Mouse (Mus musculus) gonadal fat pad, adult 2 months (tissue): ENCODE results near the gene Add3. TPM values are rescaled to one million over a fixed set of nuclear protein-coding genes. Genes with fewer than 3 reads are reported as not detected.

Experiments
- DNase-seq: peaks from one replicate; pipeline ENCODE4 v3.0.0-alpha.2; 2012; ENCODE audit warnings: low read depth
- polyA plus RNA-seq: library from polyadenylated mRNA; depleted of rRNA; stranded (reverse); fragments of >200 nt; gene quantifications from 2 replicates; pipeline ENCODE4 v1.2.3, GENCODE M21; 2012

Add3 gene
- polyA plus RNA-seq, 1 experiment = 31.6 TPM

DNA sequence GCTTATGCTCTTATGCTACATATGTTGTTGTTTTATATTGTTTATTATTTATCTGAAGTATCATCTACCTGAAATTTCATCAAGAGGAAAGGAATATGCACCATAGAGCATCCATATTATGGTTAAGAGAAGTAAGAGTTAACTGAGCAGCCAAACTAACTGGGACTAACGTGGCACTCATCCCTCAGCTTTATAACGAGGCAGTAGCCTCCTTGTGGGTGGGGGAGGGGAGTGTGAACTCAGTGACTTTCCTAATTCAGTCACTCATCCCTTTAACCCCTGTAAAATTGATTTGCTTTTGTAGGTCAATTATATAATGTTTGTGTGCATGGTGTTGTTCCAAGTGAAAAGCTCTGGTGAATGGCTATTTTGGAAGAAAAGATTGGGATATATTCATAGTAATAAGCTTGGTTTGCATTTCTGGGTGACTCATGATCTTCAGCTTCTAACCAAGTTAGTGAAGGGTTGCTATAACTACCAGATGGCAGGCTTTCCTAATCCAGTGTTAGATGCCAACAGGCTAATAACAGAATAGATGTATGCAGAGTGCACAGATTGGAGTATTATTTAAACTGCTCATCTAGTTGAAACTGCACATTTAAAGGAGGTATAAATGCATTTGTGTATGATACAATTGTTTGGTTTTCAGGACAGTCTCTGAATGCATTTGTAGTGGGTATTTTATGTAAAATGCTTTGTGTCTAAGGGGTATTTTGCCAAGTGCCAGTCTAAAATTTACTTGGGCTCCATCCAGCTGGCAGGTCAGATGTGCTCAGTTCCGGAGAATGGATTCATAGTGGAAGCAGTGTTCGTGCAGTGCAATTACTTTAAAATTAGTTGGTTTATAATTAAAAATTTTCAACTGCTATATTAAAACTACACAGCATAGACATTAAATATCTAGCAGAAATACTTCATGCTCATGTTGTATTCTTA, 25.3 kb downstream of the Add3 start:
- DNase-seq = no peak

GRCm38 (mm10) chr19:53166367-53166766, 26.1 kb downstream of the Add3 start:
- no peak for DNase-seq

GRCm38 (mm10) chr19:53168576-53168975, 28.3 kb downstream of the Add3 start:
- no peak for DNase-seq

DNA sequence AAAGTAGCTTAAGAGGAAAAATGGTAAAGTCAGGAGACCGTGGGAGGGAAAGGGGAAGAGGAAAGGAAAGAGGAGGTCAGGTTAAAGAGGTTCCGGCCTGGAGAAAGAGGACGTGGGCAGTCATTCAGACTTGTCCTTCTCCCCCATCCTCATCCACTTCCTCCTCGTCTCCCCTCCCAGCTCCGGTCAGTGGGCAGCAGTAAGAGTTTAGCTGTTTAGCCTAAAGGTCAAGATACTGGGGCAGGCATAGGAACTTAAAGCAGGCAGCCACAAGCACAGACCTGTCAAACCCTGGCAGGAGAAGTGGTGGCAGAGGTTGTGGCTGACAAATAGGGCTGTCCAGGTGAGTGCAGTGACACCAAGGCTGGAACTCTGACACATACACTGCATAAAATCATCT, 30.4 kb downstream of the Add3 start:
- DNase-seq = no peak

GRCm38 (mm10) chr19:53174034-53174433, 33.8 kb downstream of the Add3 start:
- DNase-seq = no peak

DNA sequence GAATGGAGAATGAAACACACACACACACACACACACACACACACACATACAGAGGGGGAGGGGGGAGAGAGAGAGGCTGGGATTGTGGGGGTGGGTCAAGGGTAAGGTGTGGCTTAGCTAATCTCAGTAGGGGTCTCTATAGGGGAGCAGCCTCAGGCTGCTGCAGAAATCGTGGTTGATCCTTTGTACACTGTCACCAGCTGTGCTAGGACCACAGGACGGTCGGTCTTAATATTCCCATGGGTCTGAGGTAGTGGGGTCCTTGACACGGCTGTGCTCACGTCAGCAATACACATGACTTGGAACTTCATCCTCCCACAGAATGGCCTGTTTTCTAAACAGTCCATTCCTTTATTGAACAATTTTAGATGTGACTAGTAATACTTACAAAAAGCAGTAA, 35.3 kb downstream of the Add3 start:
- no peak for DNase-seq

DNA sequence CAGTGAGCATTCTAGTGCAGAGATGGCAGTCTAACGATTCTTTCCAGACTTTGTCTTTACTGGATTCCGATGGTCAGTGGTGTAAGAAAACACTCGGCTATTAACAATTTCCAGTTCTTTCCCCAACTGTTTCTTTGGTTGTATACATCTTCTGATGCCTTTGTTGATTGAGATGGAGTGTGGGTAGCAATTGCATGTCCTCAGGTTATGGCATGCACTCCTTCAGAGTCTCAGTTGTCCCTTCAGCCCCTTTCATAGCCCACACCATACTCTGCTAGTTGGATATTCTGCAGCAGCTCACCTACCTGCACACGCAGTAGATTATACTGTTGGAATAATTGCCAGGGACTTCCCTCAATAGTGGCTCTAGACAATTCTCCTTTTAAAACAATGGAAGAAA, 36.3 kb downstream of the Add3 start:
- no peak for DNase-seq

GRCm38 (mm10) chr19:53178611-53179528, 38.6 kb downstream of the Add3 start:
- no peak for DNase-seq

- no peak for DNase-seq
Observed at GRCm38 (mm10) chr19:53180168-53180803, 40.0 kb downstream of the Add3 start.

DNA sequence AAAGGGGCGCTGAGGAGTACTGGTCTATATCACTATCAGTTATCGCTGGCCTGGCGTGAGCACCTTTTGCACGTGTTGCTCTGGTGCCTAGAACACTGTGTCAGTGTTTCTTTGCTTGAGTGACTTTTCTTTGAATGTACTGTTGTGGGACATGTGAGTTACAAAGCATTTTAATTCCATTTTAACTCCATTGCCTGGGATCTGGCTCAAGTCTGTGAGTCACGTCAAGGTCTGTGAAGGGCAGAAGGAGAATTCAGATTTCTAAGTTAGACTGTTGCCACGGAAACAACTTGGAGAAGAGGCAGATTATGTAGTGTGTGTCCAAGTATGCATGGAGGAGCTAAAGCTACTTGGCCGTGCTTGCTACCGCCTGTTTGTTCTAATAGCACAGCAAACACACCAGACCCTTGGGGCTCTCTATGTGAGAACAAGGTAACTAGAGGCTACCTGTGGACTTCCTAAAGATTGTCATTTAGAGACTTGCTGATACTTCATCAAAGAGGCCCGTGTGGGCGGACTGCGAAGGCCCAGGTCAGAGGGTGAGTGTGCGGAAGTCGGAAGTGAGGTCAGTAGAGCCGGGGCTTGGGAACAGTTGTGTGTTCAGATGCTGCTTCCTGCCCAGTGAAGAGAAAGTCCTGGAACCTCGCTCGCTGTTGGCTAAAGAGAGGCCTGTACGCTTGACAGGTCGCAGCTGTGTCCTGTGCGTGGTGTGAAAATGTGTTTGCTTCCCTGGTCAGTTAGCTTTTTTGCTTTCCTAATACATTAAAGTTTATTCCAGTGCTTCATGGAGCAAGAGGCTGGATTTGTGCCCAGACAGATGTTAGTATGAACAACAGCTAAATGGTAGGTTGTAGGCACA, 41.0 kb downstream of the Add3 start:
- DNase-seq = no peak

DNA sequence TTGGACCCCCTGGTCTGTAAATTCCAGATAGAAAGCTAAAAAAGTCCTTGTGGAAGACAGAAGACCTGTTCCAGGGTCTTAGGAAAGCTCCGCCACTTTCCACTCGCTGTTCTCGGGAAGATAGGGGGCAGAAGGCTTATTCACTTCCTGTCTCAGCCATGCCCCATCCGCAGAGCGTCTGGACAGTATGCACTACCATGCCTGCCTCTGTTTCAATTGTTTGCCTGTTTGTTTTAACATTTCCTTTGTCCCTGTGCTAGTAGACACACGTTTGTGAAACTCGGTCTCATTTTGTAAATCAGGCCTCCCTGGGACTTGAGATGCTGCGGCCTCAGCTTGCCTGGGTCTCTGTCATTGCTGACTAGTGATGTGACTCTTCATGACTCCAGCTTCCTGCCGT, 43.4 kb downstream of the Add3 start:
- no peak for DNase-seq

GRCm38 (mm10) chr19:53184216-53184615, 44.0 kb downstream of the Add3 start:
- DNase-seq = no peak

- DNase-seq = no peak
Observed at GRCm38 (mm10) chr19:53184911-53185310, 44.7 kb downstream of the Add3 start.

GRCm38 (mm10) chr19:53185486-53186134, 45.4 kb downstream of the Add3 start:
- no peak for DNase-seq

GRCm38 (mm10) chr19:53186456-53186855, 46.2 kb downstream of the Add3 start:
- no peak for DNase-seq

DNA sequence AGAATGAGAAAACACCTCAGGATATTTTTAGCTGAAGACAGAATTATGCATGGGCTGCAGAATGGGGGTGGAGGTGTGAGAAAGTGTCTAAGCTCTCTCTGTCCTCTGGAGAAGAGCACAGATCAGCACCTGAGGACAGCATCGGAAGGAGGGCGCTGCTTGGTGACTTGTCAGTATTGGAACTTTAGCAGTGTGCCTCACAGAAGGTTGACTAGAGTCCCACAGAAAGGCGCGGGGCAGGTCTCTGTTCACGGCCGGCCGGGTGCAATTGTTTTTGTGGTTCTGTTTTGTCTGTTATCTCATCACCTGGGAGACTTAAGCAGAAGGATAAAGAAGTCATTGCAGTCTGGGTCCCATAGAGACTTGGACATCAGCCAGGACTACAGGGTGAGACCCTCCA, 47.3 kb downstream of the Add3 start:
- no peak for DNase-seq

GRCm38 (mm10) chr19:53188186-53188585, 47.9 kb downstream of the Add3 start:
- no peak for DNase-seq

DNA sequence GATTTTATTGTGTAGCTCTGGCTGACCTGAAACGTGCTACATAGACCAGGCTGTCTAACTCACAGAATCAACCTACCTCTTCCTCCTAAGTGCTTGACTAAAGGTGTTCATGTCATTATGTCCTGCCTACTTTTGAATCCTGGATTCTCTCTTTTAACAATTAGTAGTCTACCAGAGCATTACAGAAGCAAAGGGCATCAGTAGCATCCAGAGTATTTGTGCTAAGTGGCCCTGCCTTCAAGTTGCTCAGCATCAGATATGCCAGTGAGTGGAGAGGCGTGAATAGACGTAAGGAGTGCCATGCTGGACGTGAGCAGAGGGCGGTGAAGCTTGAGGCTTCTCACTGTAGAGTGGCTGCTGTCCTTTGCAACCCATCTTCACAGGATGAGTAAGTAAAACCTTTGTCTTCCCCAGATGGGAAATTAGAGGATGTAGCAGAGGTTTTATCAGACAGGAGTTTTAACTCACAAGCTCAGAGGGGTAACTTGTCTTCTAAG, 48.5 kb downstream of the Add3 start:
- DNase-seq = no peak

DNA sequence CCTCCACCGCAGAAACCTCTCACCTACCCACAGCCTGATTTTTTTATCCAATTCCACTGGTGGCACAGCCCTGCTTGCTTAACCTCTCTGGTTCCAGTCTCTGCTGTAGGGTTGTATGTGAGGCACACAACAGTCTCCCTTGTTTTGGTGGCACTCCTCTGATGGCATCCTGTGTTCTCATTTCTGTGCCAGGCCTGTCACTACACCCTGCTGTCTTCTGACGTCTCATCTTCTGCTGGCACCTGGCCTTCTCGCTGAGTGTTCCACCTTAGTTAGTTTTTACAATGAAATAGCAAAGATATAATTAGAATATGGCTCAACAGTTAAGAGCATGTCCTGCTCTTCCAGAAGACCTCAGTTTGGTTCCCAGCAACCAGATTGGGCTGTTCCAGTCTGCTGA, 49.5 kb downstream of the Add3 start:
- DNase-seq = no peak

GRCm38 (mm10) chr19:53190232-53190631, 50.0 kb downstream of the Add3 start:
- no peak for DNase-seq
